Mouse (Mus musculus): Measurements from ENCODE around the gene Smarce1. TPM values are rescaled to one million over a fixed set of nuclear protein-coding genes. Genes with fewer than 3 reads are reported as not detected.

Gene Smarce1
- total and polyA plus RNA-seq, 3 experiments = 149 to 464 (median 246) TPM

GRCm38 (mm10) chr11:99160228-99160627, 70.6 kb downstream of the Smarce1 start:
- Histone ChIP-seq H3K36me3 (replicated peaks in 1 of 2; ENCODE audit: control insufficient read depth in 1 of 2, insufficient read depth in 1 of 2, low read length in 1 of 2) (no peaks in the 10 kb centered on the region), H3K9me3 (replicated peaks; ENCODE audit: low read length) (no peaks in the 10 kb centered on the region), H3K9ac (ENCODE audit: insufficient read depth, low read depth) (no peak overlapping the region), H3K27ac (ENCODE audit: insufficient read depth, low read depth) (no peak overlapping the region), H3K4me2 (ENCODE audit: insufficient read depth, low read depth, poor library complexity, severe bottlenecking) (no peak overlapping the region), H3K79me2 (replicated peaks; ENCODE audit: control insufficient read depth, extremely low read depth, insufficient read depth, poor library complexity, severe bottlenecking) (0 out of 2 replicates have a peak, but pooled peaks cover 3% of the 10 kb centered on the region), H3K27me3 (replicated peaks) (no peaks in the 10 kb centered on the region), H3K4me3 (replicated peaks in 1 of 3; ENCODE audit: low read depth in 2 of 3, low read length in 2 of 3, poor library complexity in 1 of 3) (no peak overlapping the region), H3K4me1 (ENCODE audit: control insufficient read depth in 1 of 2, insufficient read depth in 2 of 2) (peaks cover 34 to 61% of the 10 kb centered on the region in 2 experiments)
- dilution Hi-C loops (cut with MboI; ENCODE audit: extremely low pct_ligation_motif_present, extremely low pct_unique_long_range_greater_than_20kb, low sequenced_read_pairs) = no loop called here
- no peak for DNase-seq (ENCODE audit: extremely low read depth)
- TF ChIP-seq USF2 (conservative IDR thresholded peaks at IDR 0.05; ENCODE audit: low read depth, low read length) = no peak
- TF ChIP-seq MEF2A (IDR thresholded peaks at IDR 0.05; ENCODE audit: borderline replicate concordance, low read depth, low read length) = no peak
- TF ChIP-seq MAZ (IDR thresholded peaks at IDR 0.05; ENCODE audit: low read depth, low read length) = no peak
- TF ChIP-seq ELF1 (IDR thresholded peaks at IDR 0.05; ENCODE audit: low read depth, low read length) = no peak
- TF ChIP-seq KAT2A (IDR thresholded peaks at IDR 0.05; ENCODE audit: insufficient replicate concordance, low read length) = no peak
- no peak for TF ChIP-seq ETS1 (conservative IDR thresholded peaks at IDR 0.05; ENCODE audit: low read depth, low read length)
- no peak for TF ChIP-seq PAX5 (IDR thresholded peaks at IDR 0.05; ENCODE audit: low read length)
- TF ChIP-seq TBP (conservative IDR thresholded peaks at IDR 0.05; ENCODE audit: low read depth, low read length) = no peak
- no peak for TF ChIP-seq MYC (IDR thresholded peaks at IDR 0.05; ENCODE audit: low read depth, low read length)
- no peak for TF ChIP-seq MXI1 (IDR thresholded peaks at IDR 0.05; ENCODE audit: low read depth, low read length)
- no peak for TF ChIP-seq HCFC1 (IDR thresholded peaks at IDR 0.05; ENCODE audit: low read depth, low read length)
- no peak for TF ChIP-seq UBTF (IDR thresholded peaks at IDR 0.05; ENCODE audit: low read depth, low read length)
- no peak for TF ChIP-seq RAD21 (IDR thresholded peaks at IDR 0.05; ENCODE audit: low read depth, low read length)
- TF ChIP-seq POLR2A (IDR thresholded peaks at IDR 0.05; ENCODE audit: low read depth, low read length) = no peak
- TF ChIP-seq CTCF (conservative IDR thresholded peaks at IDR 0.05 in 1 of 2, IDR thresholded peaks at IDR 0.05 in 1 of 2; ENCODE audit: low read depth in 2 of 2, low read length in 2 of 2) = no peak
- TF ChIP-seq MAFK (IDR thresholded peaks at IDR 0.05; ENCODE audit: insufficient replicate concordance, low read length) = no peak
- TF ChIP-seq CHD1 (IDR thresholded peaks at IDR 0.05; ENCODE audit: low read depth, low read length) = no peak
- TF ChIP-seq NRF1 (IDR thresholded peaks at IDR 0.05; ENCODE audit: low read depth, low read length) = no peak
- no peak for TF ChIP-seq GABPA (IDR thresholded peaks at IDR 0.05; ENCODE audit: insufficient replicate concordance, low read depth, low read length)
- in situ Hi-C loops (cut with MboI; ENCODE audit: low pct_ligation_motif_present, low pct_unique_long_range_greater_than_20kb, low sequenced_read_pairs) = no loop called here

Other genes starting within 250 kb of the Smarce1 start
- gene Gjd3, start 248.0 kb downstream of the Smarce1 start, total RNA-seq (2012; rRNA removed) = 0.47 and 0.50 TPM in 2 replicates
- not detected in 2 replicates for gene Gjd3, start 248.0 kb downstream of the Smarce1 start, total RNA-seq (2014; rRNA removed)
- not detected in 2 replicates for gene Gjd3, start 248.0 kb downstream of the Smarce1 start, polyA plus RNA-seq (2012; ENCODE audit: insufficient read length, low read depth)
- gene Top2a, start 206.8 kb downstream of the Smarce1 start, total RNA-seq (2012; rRNA removed) = 400 and 420 TPM in 2 replicates
- gene Top2a, start 206.8 kb downstream of the Smarce1 start, total RNA-seq (2014; rRNA removed) = 385 and 423 TPM in 2 replicates
- gene Top2a, start 206.8 kb downstream of the Smarce1 start, polyA plus RNA-seq (2012; ENCODE audit: insufficient read length, low read depth) = 422 and 444 TPM in 2 replicates
- gene Igfbp4, start 189.8 kb downstream of the Smarce1 start, total RNA-seq (2012; rRNA removed) = 0.04 and 0.21 TPM in 2 replicates
- gene Igfbp4, start 189.8 kb downstream of the Smarce1 start, total RNA-seq (2014; rRNA removed) = not detected in 2 replicates
- 0.16 and 0.20 TPM in 2 replicates for gene Igfbp4, start 189.8 kb downstream of the Smarce1 start, polyA plus RNA-seq (2012; ENCODE audit: insufficient read length, low read depth)
- 0.04 and 0.13 TPM in 2 replicates for gene Tns4, start 141.7 kb downstream of the Smarce1 start, total RNA-seq (2012; rRNA removed)
- gene Tns4, start 141.7 kb downstream of the Smarce1 start, total RNA-seq (2014; rRNA removed) = not detected in 2 replicates
- gene Tns4, start 141.7 kb downstream of the Smarce1 start, polyA plus RNA-seq (2012; ENCODE audit: insufficient read length, low read depth) = 0.11 TPM in 1 of 2 replicates, not detected in the other
- gene Ccr7, start 75.9 kb downstream of the Smarce1 start, total RNA-seq (2012; rRNA removed) = 170 and 241 TPM in 2 replicates
- 178 and 203 TPM in 2 replicates for gene Ccr7, start 75.9 kb downstream of the Smarce1 start, total RNA-seq (2014; rRNA removed)
- gene Ccr7, start 75.9 kb downstream of the Smarce1 start, polyA plus RNA-seq (2012; ENCODE audit: insufficient read length, low read depth) = 306 and 316 TPM in 2 replicates
- 15.4 and 22.0 TPM in 2 replicates for gene Krt222, start 13.1 kb upstream of the Smarce1 start, total RNA-seq (2012; rRNA removed)
- gene Krt222, start 13.1 kb upstream of the Smarce1 start, total RNA-seq (2014; rRNA removed) = 22.9 TPM in 2 replicates
- 24.4 and 29.3 TPM in 2 replicates for gene Krt222, start 13.1 kb upstream of the Smarce1 start, polyA plus RNA-seq (2012; ENCODE audit: insufficient read length, low read depth)
- gene Krt24, start 54.2 kb upstream of the Smarce1 start, total RNA-seq (2012; rRNA removed) = not detected in 2 replicates
- not detected in 2 replicates for gene Krt24, start 54.2 kb upstream of the Smarce1 start, total RNA-seq (2014; rRNA removed)
- not detected in 2 replicates for gene Krt24, start 54.2 kb upstream of the Smarce1 start, polyA plus RNA-seq (2012; ENCODE audit: insufficient read length, low read depth)
- gene Krt25, start 91.9 kb upstream of the Smarce1 start, total RNA-seq (2012; rRNA removed) = 0.42 and 1.0 TPM in 2 replicates
- 0.17 and 0.36 TPM in 2 replicates for gene Krt25, start 91.9 kb upstream of the Smarce1 start, total RNA-seq (2014; rRNA removed)
- 0.69 and 0.75 TPM in 2 replicates for gene Krt25, start 91.9 kb upstream of the Smarce1 start, polyA plus RNA-seq (2012; ENCODE audit: insufficient read length, low read depth)
- gene Krt26, start 106.9 kb upstream of the Smarce1 start, total RNA-seq (2012; rRNA removed) = not detected in 2 replicates
- not detected in 2 replicates for gene Krt26, start 106.9 kb upstream of the Smarce1 start, total RNA-seq (2014; rRNA removed)
- gene Krt26, start 106.9 kb upstream of the Smarce1 start, polyA plus RNA-seq (2012; ENCODE audit: insufficient read length, low read depth) = not detected in 2 replicates
- not detected in 2 replicates for gene Krt27, start 120.1 kb upstream of the Smarce1 start, total RNA-seq (2012; rRNA removed)
- gene Krt27, start 120.1 kb upstream of the Smarce1 start, total RNA-seq (2014; rRNA removed) = not detected in 2 replicates
- gene Krt27, start 120.1 kb upstream of the Smarce1 start, polyA plus RNA-seq (2012; ENCODE audit: insufficient read length, low read depth) = not detected in 2 replicates
- gene Krt28, start 143.9 kb upstream of the Smarce1 start, total RNA-seq (2012; rRNA removed) = 0.13 TPM in 1 of 2 replicates, not detected in the other
- not detected in 2 replicates for gene Krt28, start 143.9 kb upstream of the Smarce1 start, total RNA-seq (2014; rRNA removed)
- gene Krt28, start 143.9 kb upstream of the Smarce1 start, polyA plus RNA-seq (2012; ENCODE audit: insufficient read length, low read depth) = 0.14 and 0.27 TPM in 2 replicates
- 3.0 and 3.4 TPM in 2 replicates for gene Krt10, start 158.3 kb upstream of the Smarce1 start, total RNA-seq (2012; rRNA removed)
- gene Krt10, start 158.3 kb upstream of the Smarce1 start, total RNA-seq (2014; rRNA removed) = 9.0 and 9.3 TPM in 2 replicates
- gene Krt10, start 158.3 kb upstream of the Smarce1 start, polyA plus RNA-seq (2012; ENCODE audit: insufficient read length, low read depth) = 12.2 and 15.3 TPM in 2 replicates
- not detected in 2 replicates for gene Krt12, start 191.2 kb upstream of the Smarce1 start, total RNA-seq (2012; rRNA removed)
- not detected in 2 replicates for gene Krt12, start 191.2 kb upstream of the Smarce1 start, total RNA-seq (2014; rRNA removed)
- not detected in 2 replicates for gene Krt12, start 191.2 kb upstream of the Smarce1 start, polyA plus RNA-seq (2012; ENCODE audit: insufficient read length, low read depth)
- gene Krt20, start 207.1 kb upstream of the Smarce1 start, total RNA-seq (2012; rRNA removed) = not detected in 2 replicates
- not detected in 2 replicates for gene Krt20, start 207.1 kb upstream of the Smarce1 start, total RNA-seq (2014; rRNA removed)
- not detected in 2 replicates for gene Krt20, start 207.1 kb upstream of the Smarce1 start, polyA plus RNA-seq (2012; ENCODE audit: insufficient read length, low read depth)

All from CH12.LX (cell line).